Mouse (Mus musculus): ENCODE data around the gene Foxi3.

GRCm38 (mm10) chr6:70965694-70966093 is 9.4 kb downstream of the Foxi3 start:
- TF ChIP-seq CTCF (IDR thresholded peaks at IDR 0.05; ENCODE audit: low read depth) = no peak
- no peak for TF ChIP-seq EP300 (optimal IDR thresholded peaks at IDR 0.05)
